Mouse (Mus musculus): ENCODE measurements around the gene Dnajc24. TPM values are rescaled to one million over a fixed set of nuclear protein-coding genes. Genes with fewer than 3 reads are reported as not detected.

Gene Dnajc24
- polyA plus RNA-seq (2015; fragmentation: Nextera tagmentation; extraction: Ambion mirVana): 24.9 TPM in 2 replicates

- Histone ChIP-seq H3K27me3 (ENCODE audit: control insufficient read depth, insufficient read depth, low read length) (no peaks in the 10 kb centered on the region), H3K9me3 (ENCODE audit: control insufficient read depth, low read length) (no peaks in the 10 kb centered on the region), H3K36me3 (ENCODE audit: control insufficient read depth, insufficient read depth, low read length) (no peaks in the 10 kb centered on the region), H3K4me2 (replicated peaks; ENCODE audit: low read depth) (peak within 1 kb of the TSS; percentile 62), H3K4me3 (ENCODE audit: low read depth, low read length) (peak within 1 kb of the TSS; percentile 68), H3K4me1 (replicated peaks; ENCODE audit: control insufficient read depth, insufficient read depth) (no peaks in the 10 kb centered on the region), H3K27ac (replicated peaks) (peak within 1 kb of the TSS; percentile 82), H3K9ac (ENCODE audit: low read length) (peak within 1 kb of the TSS; percentile 82)
- TF ChIP-seq EP300 (optimal IDR thresholded peaks at IDR 0.05): no peak
- TF ChIP-seq CTCF (IDR thresholded peaks at IDR 0.05; ENCODE audit: low read depth): peak; percentile 44
- ATAC-seq (ENCODE audit: low FRiP score, low TSS enrichment) (peak; percentile 99), DNase-seq (ENCODE audit: low spot score) (peak; percentile 91)
- 2% methylated on average over 44 of the region's 44 CpGs for WGBS
Measured at GRCm38 (mm10) chr2:106002835-106003739, at the start of gene Dnajc24. Gene Dnajc24 (minus strand): TSS chr2:106003549.

- Histone ChIP-seq H3K4me3 (ENCODE audit: low read depth, low read length) (no peak overlapping the region), H3K27me3 (ENCODE audit: control insufficient read depth, insufficient read depth, low read length) (no peaks in the 10 kb centered on the region), H3K4me1 (replicated peaks; ENCODE audit: control insufficient read depth, insufficient read depth) (no peaks in the 10 kb centered on the region), H3K27ac (replicated peaks) (no peak overlapping the region), H3K9ac (ENCODE audit: low read length) (no peak overlapping the region), H3K4me2 (replicated peaks; ENCODE audit: low read depth) (no peak overlapping the region), H3K9me3 (ENCODE audit: control insufficient read depth, low read length) (no peaks in the 10 kb centered on the region), H3K36me3 (ENCODE audit: control insufficient read depth, insufficient read depth, low read length) (no peaks in the 10 kb centered on the region)
- DNase-seq (ENCODE audit: low spot score): no peak
- WGBS: 68% methylated on average over 4 of the region's 4 CpGs
- TF ChIP-seq EP300 (optimal IDR thresholded peaks at IDR 0.05): no peak
- no peak for TF ChIP-seq CTCF (IDR thresholded peaks at IDR 0.05; ENCODE audit: low read depth)
- no peak for ATAC-seq (ENCODE audit: low FRiP score, low TSS enrichment)
Measured at GRCm38 (mm10) chr2:106046686-106047085, 43.3 kb upstream of the Dnajc24 start.

GRCm38 (mm10) chr2:106042495-106042894 is 39.1 kb upstream of the Dnajc24 start:
- no peak for DNase-seq (ENCODE audit: low spot score)
- TF ChIP-seq EP300 (optimal IDR thresholded peaks at IDR 0.05) (no peak), CTCF (IDR thresholded peaks at IDR 0.05; ENCODE audit: low read depth) (no peak)
- Histone ChIP-seq H3K9me3 (ENCODE audit: control insufficient read depth, low read length) (no peaks in the 10 kb centered on the region), H3K4me1 (replicated peaks; ENCODE audit: control insufficient read depth, insufficient read depth) (no peaks in the 10 kb centered on the region), H3K27ac (replicated peaks) (no peak overlapping the region), H3K27me3 (ENCODE audit: control insufficient read depth, insufficient read depth, low read length) (no peaks in the 10 kb centered on the region), H3K4me3 (ENCODE audit: low read depth, low read length) (no peak overlapping the region), H3K9ac (ENCODE audit: low read length) (no peak overlapping the region), H3K4me2 (replicated peaks; ENCODE audit: low read depth) (no peak overlapping the region), H3K36me3 (ENCODE audit: control insufficient read depth, insufficient read depth, low read length) (no peaks in the 10 kb centered on the region)
- ATAC-seq (ENCODE audit: low FRiP score, low TSS enrichment): no peak
- WGBS: 78% methylated on average over 7 of the region's 7 CpGs

GRCm38 (mm10) chr2:106041961-106042360 is 38.6 kb upstream of the Dnajc24 start:
- no peaks in the 10 kb centered on the region for H3K36me3 ChIP-seq (ENCODE audit: control insufficient read depth, insufficient read depth, low read length)
- WGBS: 81% methylated on average over 5 of the region's 5 CpGs
- no peak overlapping the region for H3K27ac ChIP-seq (replicated peaks)
- H3K9me3 ChIP-seq (ENCODE audit: control insufficient read depth, low read length): no peaks in the 10 kb centered on the region
- no peak overlapping the region for H3K4me3 ChIP-seq (ENCODE audit: low read depth, low read length)
- DNase-seq (ENCODE audit: low spot score): no peak
- H3K27me3 ChIP-seq (ENCODE audit: control insufficient read depth, insufficient read depth, low read length): no peaks in the 10 kb centered on the region
- H3K4me1 ChIP-seq (replicated peaks; ENCODE audit: control insufficient read depth, insufficient read depth): no peaks in the 10 kb centered on the region
- H3K9ac ChIP-seq (ENCODE audit: low read length): no peak overlapping the region
- H3K4me2 ChIP-seq (replicated peaks; ENCODE audit: low read depth): no peak overlapping the region
- TF ChIP-seq CTCF (IDR thresholded peaks at IDR 0.05; ENCODE audit: low read depth) (no peak), EP300 (optimal IDR thresholded peaks at IDR 0.05) (no peak)
- no peak for ATAC-seq (ENCODE audit: low FRiP score, low TSS enrichment)

GRCm38 (mm10) chr2:106038286-106038685 is 34.9 kb upstream of the Dnajc24 start:
- DNase-seq (ENCODE audit: low spot score) (no peak), ATAC-seq (ENCODE audit: low FRiP score, low TSS enrichment) (no peak)
- Histone ChIP-seq H3K9me3 (ENCODE audit: control insufficient read depth, low read length) (no peaks in the 10 kb centered on the region), H3K4me1 (replicated peaks; ENCODE audit: control insufficient read depth, insufficient read depth) (no peaks in the 10 kb centered on the region), H3K4me2 (replicated peaks; ENCODE audit: low read depth) (no peak overlapping the region), H3K27ac (replicated peaks) (no peak overlapping the region), H3K9ac (ENCODE audit: low read length) (no peak overlapping the region), H3K4me3 (ENCODE audit: low read depth, low read length) (no peak overlapping the region), H3K36me3 (ENCODE audit: control insufficient read depth, insufficient read depth, low read length) (no peaks in the 10 kb centered on the region), H3K27me3 (ENCODE audit: control insufficient read depth, insufficient read depth, low read length) (no peaks in the 10 kb centered on the region)
- 77% methylated on average over 4 of the region's 4 CpGs for WGBS
- TF ChIP-seq EP300 (optimal IDR thresholded peaks at IDR 0.05) (no peak), CTCF (IDR thresholded peaks at IDR 0.05; ENCODE audit: low read depth) (no peak)

- no peak overlapping the region for H3K4me2 ChIP-seq (replicated peaks; ENCODE audit: low read depth)
- ATAC-seq (ENCODE audit: low FRiP score, low TSS enrichment): no peak
- H3K4me3 ChIP-seq (ENCODE audit: low read depth, low read length): no peak overlapping the region
- TF ChIP-seq EP300 (optimal IDR thresholded peaks at IDR 0.05): no peak
- no peak for DNase-seq (ENCODE audit: low spot score)
- no peak overlapping the region for H3K9ac ChIP-seq (ENCODE audit: low read length)
- WGBS: 74% methylated on average over 3 of the region's 3 CpGs
- no peaks in the 10 kb centered on the region for H3K27me3 ChIP-seq (ENCODE audit: control insufficient read depth, insufficient read depth, low read length)
- H3K27ac ChIP-seq (replicated peaks): no peak overlapping the region
- H3K4me1 ChIP-seq (replicated peaks; ENCODE audit: control insufficient read depth, insufficient read depth): no peaks in the 10 kb centered on the region
- H3K36me3 ChIP-seq (ENCODE audit: control insufficient read depth, insufficient read depth, low read length): no peaks in the 10 kb centered on the region
- no peaks in the 10 kb centered on the region for H3K9me3 ChIP-seq (ENCODE audit: control insufficient read depth, low read length)
Measured at GRCm38 (mm10) chr2:106024895-106025294, 21.5 kb upstream of the Dnajc24 start.
